Mouse (Mus musculus): ENCODE results near the gene Spin1. TPM values are rescaled to one million over a fixed set of nuclear protein-coding genes. Genes with fewer than 3 reads are reported as not detected.

Gene Spin1
- polyA plus RNA-seq (2012; rRNA removed; ENCODE audit: low replicate concordance): 14.0 and 28.9 TPM in 2 replicates

GRCm38 (mm10) chr13:51100233-51101015 is at the start of gene Spin1:
Spin1 (plus strand) TSS chr13:51100880.

GRCm38 (mm10) chr13:51170691-51171680 is 70.3 kb downstream of the Spin1 start, which contains the start of gene Nxnl2:
Nxnl2 (plus strand) TSS chr13:51171022.

Other genes starting within 250 kb of the Spin1 start
- gene Nxnl2, start 70.1 kb downstream of the Spin1 start, polyA plus RNA-seq (2012; rRNA removed; ENCODE audit: low replicate concordance): 1.2 and 2.2 TPM in 2 replicates

Data from mammary gland, adult 2 months (tissue).